In the genomic region with DNA sequence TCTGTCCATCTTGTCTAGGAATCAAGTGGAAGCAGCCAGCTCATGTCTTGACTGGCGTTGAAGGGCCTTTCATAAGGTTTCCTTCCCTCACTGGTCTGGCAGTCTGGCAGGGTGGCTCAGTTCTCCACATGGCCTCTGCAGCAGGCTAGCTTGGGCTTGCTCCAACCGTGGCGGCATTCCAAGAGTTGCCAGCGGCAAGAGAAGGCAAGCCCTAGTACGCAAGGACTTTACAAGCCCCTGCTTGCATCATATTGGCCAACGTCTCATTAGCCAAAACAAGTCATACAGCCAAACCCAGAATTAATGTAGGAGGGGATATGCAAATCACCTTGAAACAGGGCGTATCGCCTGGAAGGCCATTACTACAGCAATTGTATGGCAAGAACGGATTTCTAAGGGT, we compare ENCODE assay signal across 11 mouse cellular contexts.
DNase-seq lines count a peak whose midpoint lies in the region; ATAC-seq and TF ChIP-seq lines count a peak whose summit lies in the region.
"Had no signal": no experiment of that assay in that cellular context is flagged by ENCODE, and none has a peak within 500 bp of the region (broad histone marks: within the 10 kb centered on the region; RNA-seq: fewer than 3 reads in every experiment).

No protein-coding gene starts in this region.

- no peak overlapping the region for H3K9ac ChIP-seq in kidney, embryonic 15.5 days
- H3K9ac ChIP-seq: limb, embryonic 12.5 days had no signal

- no peaks in the 10 kb centered on the region for H3K27me3 ChIP-seq in kidney, embryonic 15.5 days
- no peaks in the 10 kb centered on the region for H3K27me3 ChIP-seq in cerebellum, adult 2 months (ENCODE audit: control insufficient read depth, insufficient read depth, low read length)
- H3K27me3 ChIP-seq: limb, embryonic 12.5 days had no signal

- no peaks in the 10 kb centered on the region for H3K9me3 ChIP-seq in kidney, embryonic 15.5 days (replicated peaks)
- H3K9me3 ChIP-seq: G1E; limb, embryonic 12.5 days had no signal

- DNase-seq in kidney, adult 11 months, result peak; percentile 61
- DNase-seq in ZHBTc4 (ENCODE audit: low read depth, low spot score), result peak; percentile 80
- peak; percentile 73 to 77 for DNase-seq in cerebellum, adult 2 months
- DNase-seq in heart, postnatal 4 days, result peak; percentile 58
- no peak for DNase-seq in thymus, postnatal 0 days (ENCODE audit: low spot score)
- DNase-seq in frontal cortex, postnatal 25 days (ENCODE audit: low spot score in 2 of 2), result no peak

- ATAC-seq in kidney, embryonic 15.5 days (replicated peaks; ENCODE audit: low FRiP score), result no peak
- ATAC-seq in activated CD4-positive, CD25-positive, alpha-beta regulatory T cell, adult 4 months, result no peak

- H3K4me1 ChIP-seq in kidney, embryonic 15.5 days, result peaks cover 15% of the 10 kb centered on the region
- H3K4me1 ChIP-seq in cerebellum, adult 2 months (ENCODE audit: control insufficient read depth, insufficient read depth, low read length), result peaks cover 37% of the 10 kb centered on the region

- 91% methylated on average over 9 of the region's 9 CpGs for WGBS in kidney, embryonic 15.5 days
- 34% methylated on average over 9 of the region's 9 CpGs for WGBS in cerebellum, adult 2 months

- no peaks in the 10 kb centered on the region for H3K36me3 ChIP-seq in kidney, embryonic 15.5 days
- H3K36me3 ChIP-seq: G1E; limb, embryonic 12.5 days had no signal

- TF ChIP-seq POLR2A in cerebellum, adult 2 months (IDR thresholded peaks at IDR 0.05; ENCODE audit: borderline replicate concordance, insufficient read depth, low read length), result no peak

- H3K27ac ChIP-seq in kidney, embryonic 15.5 days, result no peak overlapping the region
- no peak overlapping the region for H3K27ac ChIP-seq in cerebellum, adult 2 months (ENCODE audit: insufficient read depth, low read length)
- H3K27ac ChIP-seq: limb, embryonic 12.5 days had no signal

- no peak for TF ChIP-seq CTCF in cerebellum, adult 2 months (IDR thresholded peaks at IDR 0.05; ENCODE audit: borderline replicate concordance, insufficient read depth, low read depth, low read length)

- no peak overlapping the region for H3K4me2 ChIP-seq in kidney, embryonic 15.5 days
- H3K4me2 ChIP-seq: limb, embryonic 12.5 days had no signal

- no peak overlapping the region for H3K4me3 ChIP-seq in kidney, embryonic 15.5 days (replicated peaks)
- no peak overlapping the region for H3K4me3 ChIP-seq in cerebellum, adult 2 months (replicated peaks; ENCODE audit: insufficient read depth, low read depth, low read length)
- H3K4me3 ChIP-seq: erythroblast, embryonic 14.5 days; limb, embryonic 12.5 days had no signal

Comparison
In these comparisons a context has a peak if more than half of its experiments do, and no peak if none do; other contexts are left out.
1. DNase-seq: peak in kidney, adult 11 months (single experiment), ZHBTc4 (single experiment), cerebellum, adult 2 months (2 of 2) and heart, postnatal 4 days (single experiment); none in thymus, postnatal 0 days (single experiment) and frontal cortex, postnatal 25 days (0 of 2).